Mouse (Mus musculus): ENCODE measurements around the gene Gm9821. TPM values are rescaled to one million over a fixed set of nuclear protein-coding genes. Genes with fewer than 3 reads are reported as not detected.

The Gm9821 gene
- polyA plus RNA-seq, 1 experiment from 2014 or later: 0.33 TPM

- no peaks in the 10 kb centered on the region for H3K27me3 ChIP-seq (ENCODE audit: control insufficient read depth, insufficient read depth, low read depth, low read length)
- H3K27ac ChIP-seq (ENCODE audit: low read length): peak overlapping the region; percentile 69
- H3K4me3 ChIP-seq (ENCODE audit: low read length): 0 out of 2 replicates have a peak overlapping the region, but pooled peaks have one; percentile 1
- peaks cover 6% of the 10 kb centered on the region for H3K36me3 ChIP-seq (ENCODE audit: control insufficient read depth, insufficient read depth, low read length)
- 5% methylated on average over 10 of the region's 13 CpGs for WGBS
- peak overlapping the region; percentile 35 for H3K4me2 ChIP-seq (ENCODE audit: low read depth, low read length)
- H3K9ac ChIP-seq (ENCODE audit: low read length): peak overlapping the region; percentile 40
- H3K9me3 ChIP-seq (ENCODE audit: control insufficient read depth, low read length): no peaks in the 10 kb centered on the region
- ATAC-seq (ENCODE audit: low read depth): peak; percentile 90
- H3K4me1 ChIP-seq (replicated peaks; ENCODE audit: control insufficient read depth, insufficient read depth, low read length): peaks cover 16% of the 10 kb centered on the region
Observed at GRCm38 (mm10) chr2:91984439-91984838, 38.9 kb downstream of the Gm9821 start.

GRCm38 (mm10) chr2:91984906-91985525, 39.5 kb downstream of the Gm9821 start:
- no peak overlapping the region for H3K9ac ChIP-seq (ENCODE audit: low read length)
- peak overlapping the region; percentile 35 for H3K4me2 ChIP-seq (ENCODE audit: low read depth, low read length)
- 36% methylated on average over 9 of the region's 9 CpGs for WGBS
- H3K27me3 ChIP-seq (ENCODE audit: control insufficient read depth, insufficient read depth, low read depth, low read length): no peaks in the 10 kb centered on the region
- no peak overlapping the region for H3K4me3 ChIP-seq (ENCODE audit: low read length)
- peak overlapping the region; percentile 69 for H3K27ac ChIP-seq (ENCODE audit: low read length)
- H3K4me1 ChIP-seq (replicated peaks; ENCODE audit: control insufficient read depth, insufficient read depth, low read length): peaks cover 16% of the 10 kb centered on the region
- peaks cover 11% of the 10 kb centered on the region for H3K36me3 ChIP-seq (ENCODE audit: control insufficient read depth, insufficient read depth, low read length)
- no peaks in the 10 kb centered on the region; the same call in 1 of the 2 replicates for H3K9me3 ChIP-seq (ENCODE audit: control insufficient read depth, low read length)
- ATAC-seq (ENCODE audit: low read depth): no peak

- H3K36me3 ChIP-seq (ENCODE audit: control insufficient read depth, insufficient read depth, low read length): peaks cover 15% of the 10 kb centered on the region
- no peaks in the 10 kb centered on the region; the same call in 1 of the 2 replicates for H3K9me3 ChIP-seq (ENCODE audit: control insufficient read depth, low read length)
- H3K4me1 ChIP-seq (replicated peaks; ENCODE audit: control insufficient read depth, insufficient read depth, low read length): peaks cover 13% of the 10 kb centered on the region
- no peak overlapping the region for H3K4me3 ChIP-seq (ENCODE audit: low read length)
- no peak overlapping the region for H3K27ac ChIP-seq (ENCODE audit: low read length)
- H3K4me2 ChIP-seq (ENCODE audit: low read depth, low read length): no peak overlapping the region
- 17% methylated on average over 5 of the region's 5 CpGs for WGBS
- ATAC-seq (ENCODE audit: low read depth): no peak
- no peaks in the 10 kb centered on the region for H3K27me3 ChIP-seq (ENCODE audit: control insufficient read depth, insufficient read depth, low read depth, low read length)
- no peak overlapping the region for H3K9ac ChIP-seq (ENCODE audit: low read length)
Observed at GRCm38 (mm10) chr2:91986071-91986470, 40.6 kb downstream of the Gm9821 start.

GRCm38 (mm10) chr2:91987542-91987941, 42.0 kb downstream of the Gm9821 start:
- Histone ChIP-seq H3K9ac (ENCODE audit: low read length) (no peak overlapping the region), H3K27me3 (ENCODE audit: control insufficient read depth, insufficient read depth, low read depth, low read length) (no peaks in the 10 kb centered on the region), H3K9me3 (ENCODE audit: control insufficient read depth, low read length) (no peaks in the 10 kb centered on the region; the same call in 1 of the 2 replicates), H3K4me2 (ENCODE audit: low read depth, low read length) (no peak overlapping the region), H3K4me1 (replicated peaks; ENCODE audit: control insufficient read depth, insufficient read depth, low read length) (peaks cover 13% of the 10 kb centered on the region), H3K4me3 (ENCODE audit: low read length) (no peak overlapping the region), H3K27ac (ENCODE audit: low read length) (no peak overlapping the region), H3K36me3 (ENCODE audit: control insufficient read depth, insufficient read depth, low read length) (peaks cover 15% of the 10 kb centered on the region)
- ATAC-seq (ENCODE audit: low read depth): peak; percentile 13; the same call in 1 of the 2 replicates
- 4% methylated on average over 3 of the region's 3 CpGs for WGBS

GRCm38 (mm10) chr2:91989750-91990149, 44.2 kb downstream of the Gm9821 start:
- H3K27ac ChIP-seq (ENCODE audit: low read length): no peak overlapping the region
- H3K27me3 ChIP-seq (ENCODE audit: control insufficient read depth, insufficient read depth, low read depth, low read length): no peaks in the 10 kb centered on the region
- no peak overlapping the region for H3K4me2 ChIP-seq (ENCODE audit: low read depth, low read length)
- no peak overlapping the region for H3K9ac ChIP-seq (ENCODE audit: low read length)
- ATAC-seq (ENCODE audit: low read depth): no peak
- H3K36me3 ChIP-seq (ENCODE audit: control insufficient read depth, insufficient read depth, low read length): peaks cover 15% of the 10 kb centered on the region
- peaks cover 5% of the 10 kb centered on the region for H3K4me1 ChIP-seq (replicated peaks; ENCODE audit: control insufficient read depth, insufficient read depth, low read length)
- no peak overlapping the region for H3K4me3 ChIP-seq (ENCODE audit: low read length)
- no peaks in the 10 kb centered on the region; the same call in 1 of the 2 replicates for H3K9me3 ChIP-seq (ENCODE audit: control insufficient read depth, low read length)

- Histone ChIP-seq H3K4me2 (ENCODE audit: low read depth, low read length) (no peak overlapping the region), H3K27ac (ENCODE audit: low read length) (no peak overlapping the region), H3K27me3 (ENCODE audit: control insufficient read depth, insufficient read depth, low read depth, low read length) (no peaks in the 10 kb centered on the region), H3K4me3 (ENCODE audit: low read length) (no peak overlapping the region), H3K9ac (ENCODE audit: low read length) (no peak overlapping the region), H3K36me3 (ENCODE audit: control insufficient read depth, insufficient read depth, low read length) (peaks cover 11% of the 10 kb centered on the region), H3K9me3 (ENCODE audit: control insufficient read depth, low read length) (no peaks in the 10 kb centered on the region; the same call in 1 of the 2 replicates), H3K4me1 (replicated peaks; ENCODE audit: control insufficient read depth, insufficient read depth, low read length) (no peaks in the 10 kb centered on the region)
- ATAC-seq (ENCODE audit: low read depth): no peak
- 82% methylated on average over 3 of the region's 3 CpGs for WGBS
Observed at GRCm38 (mm10) chr2:91993409-91993808, 47.9 kb downstream of the Gm9821 start.

GRCm38 (mm10) chr2:91996006-91996405, 50.5 kb downstream of the Gm9821 start:
- Histone ChIP-seq H3K9ac (ENCODE audit: low read length) (no peak overlapping the region), H3K4me3 (ENCODE audit: low read length) (no peak overlapping the region), H3K9me3 (ENCODE audit: control insufficient read depth, low read length) (no peaks in the 10 kb centered on the region), H3K4me1 (replicated peaks; ENCODE audit: control insufficient read depth, insufficient read depth, low read length) (no peaks in the 10 kb centered on the region), H3K36me3 (ENCODE audit: control insufficient read depth, insufficient read depth, low read length) (peaks cover 2% of the 10 kb centered on the region; the same call in 1 of the 2 replicates), H3K4me2 (ENCODE audit: low read depth, low read length) (no peak overlapping the region), H3K27ac (ENCODE audit: low read length) (no peak overlapping the region), H3K27me3 (ENCODE audit: control insufficient read depth, insufficient read depth, low read depth, low read length) (no peaks in the 10 kb centered on the region)
- WGBS: 57% methylated on average over 5 of the region's 5 CpGs
- ATAC-seq (ENCODE audit: low read depth): peak; percentile 27; the same call in 1 of the 2 replicates

Small RNAs within 50 kb of the gene (microRNA-seq; reads per million reads assigned to microRNA genes)
- gene Mir6999: not detected

Other genes starting within 250 kb of the Gm9821 start
- 25.3 and 25.9 TPM in 2 replicates for gene Atg13, start 235.1 kb upstream of the Gm9821 start, polyA plus RNA-seq (2015; fragmentation: Nextera tagmentation; extraction: Ambion mirVana)
- gene Harbi1, start 234.9 kb upstream of the Gm9821 start, polyA plus RNA-seq (2015; fragmentation: Nextera tagmentation; extraction: Ambion mirVana): 16.4 and 19.7 TPM in 2 replicates
- 15.9 and 16.1 TPM in 2 replicates for gene Ambra1, start 215.6 kb upstream of the Gm9821 start, polyA plus RNA-seq (2015; fragmentation: Nextera tagmentation; extraction: Ambion mirVana)
- gene Chrm4, start 18.5 kb upstream of the Gm9821 start, polyA plus RNA-seq (2015; fragmentation: Nextera tagmentation; extraction: Ambion mirVana): 0.10 TPM in 1 of 2 replicates, not detected in the other
- 680 and 776 TPM in 2 replicates for gene Mdk, start 13.4 kb upstream of the Gm9821 start, polyA plus RNA-seq (2015; fragmentation: Nextera tagmentation; extraction: Ambion mirVana)
- 55.9 and 59.7 TPM in 2 replicates for gene Dgkz, start 30.2 kb downstream of the Gm9821 start, polyA plus RNA-seq (2015; fragmentation: Nextera tagmentation; extraction: Ambion mirVana)
- gene Creb3l1, start 78.8 kb downstream of the Gm9821 start, polyA plus RNA-seq (2015; fragmentation: Nextera tagmentation; extraction: Ambion mirVana): 13.3 and 15.1 TPM in 2 replicates
- gene Phf21a, start 147.4 kb downstream of the Gm9821 start, polyA plus RNA-seq (2015; fragmentation: Nextera tagmentation; extraction: Ambion mirVana): 25.5 and 31.4 TPM in 2 replicates

All from lung, embryonic 16.5 days (tissue).